Mouse (Mus musculus) liver, embryonic 14.5 days (tissue): ENCODE measurements at regions not wholly inside any gene's neighbourhood (a gene's known extent, or its start where the extent isn't known, plus 50 kb on each side); places are given as distances from the start of the nearest gene placed in this dataset.

Source experiments
- ATAC-seq: fragments of 200-750 bp; cut with Nextera tagmentation; 2 replicates; pipeline ENCODE4 v1.8.0; 2017; ENCODE audit warnings: moderate number of reproducible peaks, mild to moderate bottlenecking, moderate library complexity; ENCODE audit not compliant: insufficient read depth
- DNase-seq, 3 experiments: peaks; one replicate each; pipeline ENCODE4 v3.0.0-alpha.2; 2012 to 2013; ENCODE audit warnings: low read depth in 3 of 3, low spot score in 3 of 3
- H3K27ac ChIP-seq: fragments of 300-500 bp; sonication (generic); 2 replicates; pipeline ENCODE4 v1.5.1; 2014; ENCODE audit warnings: moderate library complexity, mild to moderate bottlenecking, control low read depth, inconsistent platforms
- H3K27me3 ChIP-seq: fragments of 300-500 bp; sonication (generic); 2 replicates; pipeline ENCODE4 v1.6.1; 2014; ENCODE audit warnings: mild to moderate bottlenecking, low read length, moderate library complexity; ENCODE audit not compliant: control insufficient read depth, insufficient read depth
- H3K36me3 ChIP-seq: fragments of 300-500 bp; sonication (generic); replicated peaks from 2 replicates; pipeline ENCODE4 v1.6.1; 2014; ENCODE audit warnings: low read depth; ENCODE audit not compliant: control insufficient read depth, insufficient read depth
- H3K4me1 ChIP-seq, 2 experiments: fragments of 200-500 bp in 1 of 2; fragments of 300-500 bp in 1 of 2; sonication (generic) in 1 of 2; replicated peaks; 2 replicates each; pipeline ENCODE4 v1.6.1; 2012 to 2014; ENCODE audit warnings: antibody characterized with exemption in 1 of 2, inconsistent platforms in 1 of 2, low read length in 1 of 2; ENCODE audit not compliant: control insufficient read depth in 2 of 2, insufficient read depth in 2 of 2
- H3K4me2 ChIP-seq: fragments of 300-500 bp; sonication (generic); 2 replicates; pipeline ENCODE4 v1.6.1; 2014; ENCODE audit warnings: low read depth, mild to moderate bottlenecking, control low read depth, moderate library complexity
- H3K4me3 ChIP-seq, 2 experiments: fragments of 200-500 bp in 1 of 2; fragments of 300-500 bp in 1 of 2; sonication (generic) in 1 of 2; 2 replicates each; pipeline ENCODE4 v1.5.1; 2012 to 2014; ENCODE audit warnings: low read depth in 2 of 2, low read length in 2 of 2, mild to moderate bottlenecking in 2 of 2, control low read depth in 1 of 2, inconsistent platforms in 1 of 2, moderate library complexity in 1 of 2; ENCODE audit not compliant: insufficient read depth in 1 of 2
- H3K9ac ChIP-seq: fragments of 300-500 bp; sonication (generic); replicated peaks from 2 replicates; pipeline ENCODE4 v1.6.1; 2014; ENCODE audit warnings: mild to moderate bottlenecking, control low read depth, moderate library complexity
- H3K9me3 ChIP-seq: fragments of 300-500 bp; sonication (generic); 2 replicates; pipeline ENCODE4 v1.6.1; 2016; ENCODE audit warnings: low read length, mixed read lengths; ENCODE audit not compliant: control insufficient read depth
- CTCF ChIP-seq: IDR thresholded peaks from 2 replicates; pipeline ENCODE4 v1.5.1; 2016; ENCODE audit warnings: antibody characterized with exemption, low read depth, control low read depth
- EP300 ChIP-seq: IDR thresholded peaks from 2 replicates; pipeline ENCODE4 v1.6.1; 2016; ENCODE audit warnings: antibody characterized with exemption, low read depth
- WGBS: fragments of 180-500 bp; shearing (Covaris S2); extraction: QIAGEN DNeasy Blood & Tissue Kit; methylation state at CpG from one replicate; pipeline ENCODE4 v1.1.7; 2014; ENCODE audit not compliant: insufficient replicate concordance; 5-methylcytosine and 5-hydroxymethylcytosine counted together

GRCm38 (mm10) chr10:122562542-122562941, 114.2 kb downstream of the Avpr1a start:
- Histone ChIP-seq H3K27me3 (no peaks in the 10 kb centered on the region), H3K27ac (no peak overlapping the region), H3K4me2 (no peak overlapping the region), H3K4me1 (no peaks in the 10 kb centered on the region), H3K9ac (no peak overlapping the region), H3K9me3 (no peaks in the 10 kb centered on the region), H3K36me3 (no peaks in the 10 kb centered on the region), H3K4me3 (no peak overlapping the region)
- no peak for TF ChIP-seq CTCF
- TF ChIP-seq EP300: no peak
- ATAC-seq (no peak), DNase-seq (no peak)
- 32% methylated on average over 6 of the region's 6 CpGs for WGBS

DNA sequence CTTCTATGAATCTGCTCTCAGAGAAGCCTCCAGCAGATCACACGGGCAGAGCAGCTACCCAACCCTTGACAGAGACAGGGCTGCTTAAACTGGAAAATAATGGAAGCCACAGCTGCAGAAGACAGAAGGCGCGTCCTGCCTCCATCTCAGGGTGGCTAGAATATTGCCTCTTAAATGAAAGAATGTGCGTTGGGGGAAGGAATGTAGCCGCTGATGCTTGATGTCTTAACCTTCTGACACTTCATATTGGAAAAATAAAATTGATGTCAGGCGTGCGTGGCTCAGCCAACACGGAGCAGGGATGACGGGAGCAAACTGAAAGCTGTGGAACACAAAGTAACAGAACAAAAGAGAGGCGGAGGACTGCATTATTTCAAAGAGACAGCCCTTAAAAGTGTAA, 114.6 kb upstream of the Ppm1h start:
- Histone ChIP-seq H3K4me1 (no peaks in the 10 kb centered on the region), H3K27me3 (no peaks in the 10 kb centered on the region), H3K9ac (no peak overlapping the region), H3K4me2 (no peak overlapping the region), H3K4me3 (no peak overlapping the region), H3K27ac (no peak overlapping the region), H3K9me3 (no peaks in the 10 kb centered on the region), H3K36me3 (no peaks in the 10 kb centered on the region)
- ATAC-seq (no peak), DNase-seq (no peak)
- WGBS: 75% methylated on average over 10 of the region's 10 CpGs
- TF ChIP-seq EP300: no peak
- TF ChIP-seq CTCF: no peak

GRCm38 (mm10) chr10:122564473-122564872, 114.1 kb upstream of the Ppm1h start:
- ATAC-seq (no peak), DNase-seq (no peak)
- H3K36me3 ChIP-seq: no peaks in the 10 kb centered on the region
- no peak overlapping the region for H3K4me2 ChIP-seq
- H3K4me3 ChIP-seq: no peak overlapping the region
- no peaks in the 10 kb centered on the region for H3K9me3 ChIP-seq
- 56% methylated on average over 10 of the region's 10 CpGs for WGBS
- no peak for TF ChIP-seq CTCF
- no peak for TF ChIP-seq EP300
- H3K9ac ChIP-seq: no peak overlapping the region
- H3K27me3 ChIP-seq: no peaks in the 10 kb centered on the region
- H3K4me1 ChIP-seq: no peaks in the 10 kb centered on the region
- H3K27ac ChIP-seq: no peak overlapping the region

- Histone ChIP-seq H3K9me3 (no peaks in the 10 kb centered on the region), H3K36me3 (no peaks in the 10 kb centered on the region), H3K27ac (no peak overlapping the region), H3K27me3 (no peaks in the 10 kb centered on the region), H3K4me2 (no peak overlapping the region), H3K9ac (no peak overlapping the region), H3K4me3 (no peak overlapping the region), H3K4me1 (no peaks in the 10 kb centered on the region; a peak in 1 of 4 replicates)
- TF ChIP-seq EP300 (no peak), CTCF (no peak)
- 36% methylated on average over 4 of the region's 4 CpGs for WGBS
- DNase-seq (no peak), ATAC-seq (no peak)
These were observed 112.0 kb upstream of the Ppm1h start for GRCm38 (mm10) chr10:122566601-122567000.

- WGBS: 42% methylated on average over 13 of the region's 13 CpGs
- Histone ChIP-seq H3K27ac (no peak overlapping the region), H3K9me3 (no peaks in the 10 kb centered on the region), H3K4me2 (no peak overlapping the region), H3K9ac (no peak overlapping the region), H3K4me3 (no peak overlapping the region), H3K27me3 (no peaks in the 10 kb centered on the region), H3K36me3 (no peaks in the 10 kb centered on the region), H3K4me1 (no peaks in the 10 kb centered on the region; a peak in 1 of 4 replicates)
- TF ChIP-seq CTCF: no peak
- TF ChIP-seq EP300: no peak
- no peak for ATAC-seq
- peak in 1 of 3 experiments; percentile 10 for DNase-seq
These were observed 108.9 kb upstream of the Ppm1h start for GRCm38 (mm10) chr10:122569546-122570202.
